Mouse (Mus musculus) small intestine, adult 2 months (tissue): ENCODE measurements around the gene Specc1l.

Experiments
- CTCF ChIP-seq: fragments of 200-500 bp; IDR thresholded peaks from 2 replicates; pipeline ENCODE4 v1.5.1; 2012; ENCODE audit warnings: low read depth, mild to moderate bottlenecking, control low read depth, inconsistent platforms, low read length, moderate library complexity, mixed read lengths; ENCODE audit not compliant: insufficient replicate concordance, insufficient read length; ENCODE audit errors: extremely low read depth
- POLR2A ChIP-seq: fragments of 200-500 bp; IDR thresholded peaks from 2 replicates; pipeline ENCODE4 v1.6.1; 2012; ENCODE audit warnings: low read depth, mild to moderate bottlenecking, control low read depth, inconsistent platforms, low read length, moderate library complexity

- TF ChIP-seq CTCF (no peak), POLR2A (no peak)
Measured at GRCm38 (mm10) chr10:75301937-75302336, 90.1 kb downstream of the Specc1l start.
